Mouse (Mus musculus) C2C12 (cell line): ENCODE measurements at regions not wholly inside any gene's neighbourhood (a gene's known extent, or its start where the extent isn't known, plus 50 kb on each side); places are given as distances from the start of the nearest gene placed in this dataset.

Experiments used
- CTCF ChIP-seq: IDR thresholded peaks from one replicate; pipeline ENCODE4 v1.5.1; 2011; ENCODE audit not compliant: control insufficient read depth, insufficient read depth, insufficient read length
- MAX ChIP-seq: IDR thresholded peaks from one replicate; pipeline ENCODE4 v1.6.1; 2011; ENCODE audit warnings: mild to moderate bottlenecking, control low read depth
- USF1 ChIP-seq: IDR thresholded peaks from one replicate; pipeline ENCODE4 v1.6.1; 2011; ENCODE audit warnings: low read depth, mild to moderate bottlenecking, control low read depth, moderate library complexity

DNA sequence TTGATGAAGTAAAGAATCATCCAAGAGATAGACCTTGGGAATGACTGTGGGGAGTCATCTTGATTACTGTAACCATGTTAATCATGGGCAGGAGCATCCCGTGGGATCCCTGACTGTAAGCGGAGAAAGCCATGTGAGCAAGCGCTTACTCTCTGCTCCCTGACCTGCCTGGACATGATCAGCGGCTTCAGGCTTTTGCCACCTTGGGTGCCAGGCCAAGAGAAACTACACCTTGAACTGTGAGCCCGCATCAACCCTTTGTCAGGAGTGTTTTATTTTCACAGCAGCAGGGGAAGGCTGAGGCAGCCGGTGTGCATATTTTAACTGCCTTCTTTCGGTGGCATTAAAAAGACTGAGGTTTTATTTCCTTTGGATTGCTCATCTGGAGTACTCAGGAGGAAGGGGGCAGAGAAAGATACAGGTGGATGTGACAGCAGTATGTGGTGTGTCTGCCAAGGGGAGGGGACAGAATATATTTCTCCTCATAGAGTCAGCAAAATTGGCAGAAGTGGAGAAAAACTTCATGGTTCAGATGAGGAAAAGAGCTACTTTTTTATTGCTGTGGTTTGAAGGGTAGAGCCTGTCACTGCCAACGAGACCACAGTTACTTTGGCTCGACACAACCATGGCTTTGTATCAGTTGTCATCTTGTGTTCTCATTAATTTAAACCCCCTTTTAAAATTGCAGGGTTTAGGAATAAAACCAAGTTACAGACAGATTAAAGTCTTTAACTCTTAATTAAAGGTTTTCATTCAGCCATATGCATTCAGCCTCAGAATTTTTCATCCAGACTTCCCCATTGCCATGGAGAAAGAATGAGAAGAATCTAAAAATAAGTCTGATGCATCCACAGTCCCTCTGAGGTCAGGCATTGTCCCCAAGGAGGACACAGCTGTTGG lies 208.1 kb upstream of the Ercc4 start:
- TF ChIP-seq MAX (no peak), CTCF (no peak), USF1 (no peak)
